Mouse (Mus musculus): ENCODE measurements around the gene Pm20d1. TPM values are rescaled to one million over a fixed set of nuclear protein-coding genes. Genes with fewer than 3 reads are reported as not detected.

Pm20d1 gene
- 1 to 10 TPM; 2.0 to 2.9 TPM for total RNA-seq (2021)
- long read RNA-seq, experiment 1, full-length matches to known transcripts, result 6 of 8 reads
- long read RNA-seq, experiment 1, partial matches to known transcripts, result 0 of 8 reads
- long read RNA-seq, experiment 1, other reads (novel, unspliced or antisense), result 2 of 8 reads
- long read RNA-seq, experiment 2, full-length matches to known transcripts, result 5 of 9 reads
- long read RNA-seq, experiment 2, partial matches to known transcripts, result 1 of 9 reads
- long read RNA-seq, experiment 2, other reads (novel, unspliced or antisense), result 3 of 9 reads

DNA sequence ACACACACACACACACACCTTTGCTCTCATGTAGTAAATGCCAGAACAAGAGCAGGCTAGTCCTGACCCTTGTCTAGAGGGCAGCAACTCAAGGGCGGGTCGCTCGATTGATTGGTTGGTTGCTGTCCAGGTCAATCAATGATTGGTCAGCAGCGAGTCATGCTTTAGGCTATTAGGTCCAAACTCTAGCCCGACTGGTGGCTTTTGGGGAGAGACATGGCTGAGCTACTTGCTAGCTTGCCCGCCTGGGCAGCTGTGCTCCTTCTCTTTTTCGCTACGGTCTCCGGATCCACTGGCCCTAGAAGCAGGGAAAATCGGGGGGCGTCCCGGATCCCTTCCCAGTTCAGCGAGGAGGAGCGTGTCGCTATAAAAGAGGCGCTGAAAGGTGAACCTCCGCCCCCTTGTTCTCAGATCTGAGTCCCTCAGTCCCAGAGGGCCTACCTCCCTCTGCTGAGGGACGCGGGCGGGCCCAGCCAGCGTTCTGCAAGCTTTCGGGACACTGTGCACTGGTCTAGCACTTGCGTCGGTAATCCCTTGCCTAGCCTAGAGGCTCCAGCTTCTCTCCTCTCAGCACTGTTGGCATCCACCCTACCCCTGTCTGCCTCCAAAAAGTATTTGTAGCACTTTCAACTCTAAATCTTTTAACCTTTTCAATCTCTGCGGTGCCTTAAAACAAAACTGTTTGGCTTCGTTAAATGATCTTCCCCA lies at the start of gene Pm20d1:
Pm20d1 (plus strand) TSS at position 180 of the 708 bp plus-strand sequence.
- Histone ChIP-seq H3K27ac (peak within 1 kb of the TSS; percentile 29; the same call in 1 of the 2 replicates), H3K4me3 (peak within 1 kb of the TSS; percentile 46)
- DNase-seq (ENCODE audit: low spot score in 2 of 2), result no peak
- TF ChIP-seq CTCF (conservative IDR thresholded peaks at IDR 0.05), result no peak

DNA sequence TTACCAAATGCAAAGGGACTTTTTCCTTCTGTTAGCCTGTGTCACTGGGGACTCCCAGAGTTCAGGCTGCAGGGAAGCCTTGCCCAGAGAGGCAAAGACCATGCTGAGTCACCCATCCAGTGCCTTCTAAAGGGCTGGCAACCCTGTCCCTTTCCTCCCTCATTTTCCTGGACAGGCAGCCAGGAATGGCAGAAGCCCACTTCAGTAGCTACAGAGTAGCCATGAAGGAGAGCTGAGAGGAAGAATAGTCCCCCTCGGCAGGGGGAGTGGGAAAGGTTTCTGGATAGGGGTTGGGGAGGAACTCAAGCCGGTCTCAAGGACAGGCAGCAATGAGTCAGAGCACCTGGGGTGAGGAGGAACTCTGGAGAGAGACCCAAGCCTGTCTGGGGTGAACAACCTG lies 49.4 kb upstream of the Pm20d1 start:
- no peak for DNase-seq (ENCODE audit: low spot score in 2 of 2)
- Histone ChIP-seq H3K27ac (no peak overlapping the region), H3K4me3 (no peak overlapping the region)
- no peak for TF ChIP-seq CTCF (conservative IDR thresholded peaks at IDR 0.05)

DNA sequence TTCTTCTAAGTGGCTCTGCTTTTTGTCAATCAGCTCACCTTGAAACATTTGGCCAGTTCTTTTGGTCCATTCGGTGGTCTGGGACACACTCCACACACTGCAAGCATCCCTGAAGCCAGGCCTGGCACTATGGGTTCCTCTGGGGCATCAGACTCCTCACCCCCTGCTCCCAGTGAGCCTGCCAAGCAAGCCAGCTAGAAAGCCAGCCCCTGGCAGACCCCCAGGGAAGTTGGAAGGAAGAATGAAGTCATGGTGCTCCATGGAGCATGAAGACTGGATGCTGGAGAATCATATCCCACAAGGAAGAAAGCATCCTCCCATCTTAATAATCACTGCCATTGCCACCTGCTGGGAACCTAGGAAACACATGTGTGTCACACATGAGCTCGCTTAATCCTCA lies 48.5 kb upstream of the Pm20d1 start:
- no peak overlapping the region for H3K27ac ChIP-seq
- TF ChIP-seq CTCF (conservative IDR thresholded peaks at IDR 0.05), result no peak
- DNase-seq (ENCODE audit: low spot score in 2 of 2), result no peak
- no peak overlapping the region for H3K4me3 ChIP-seq

DNA sequence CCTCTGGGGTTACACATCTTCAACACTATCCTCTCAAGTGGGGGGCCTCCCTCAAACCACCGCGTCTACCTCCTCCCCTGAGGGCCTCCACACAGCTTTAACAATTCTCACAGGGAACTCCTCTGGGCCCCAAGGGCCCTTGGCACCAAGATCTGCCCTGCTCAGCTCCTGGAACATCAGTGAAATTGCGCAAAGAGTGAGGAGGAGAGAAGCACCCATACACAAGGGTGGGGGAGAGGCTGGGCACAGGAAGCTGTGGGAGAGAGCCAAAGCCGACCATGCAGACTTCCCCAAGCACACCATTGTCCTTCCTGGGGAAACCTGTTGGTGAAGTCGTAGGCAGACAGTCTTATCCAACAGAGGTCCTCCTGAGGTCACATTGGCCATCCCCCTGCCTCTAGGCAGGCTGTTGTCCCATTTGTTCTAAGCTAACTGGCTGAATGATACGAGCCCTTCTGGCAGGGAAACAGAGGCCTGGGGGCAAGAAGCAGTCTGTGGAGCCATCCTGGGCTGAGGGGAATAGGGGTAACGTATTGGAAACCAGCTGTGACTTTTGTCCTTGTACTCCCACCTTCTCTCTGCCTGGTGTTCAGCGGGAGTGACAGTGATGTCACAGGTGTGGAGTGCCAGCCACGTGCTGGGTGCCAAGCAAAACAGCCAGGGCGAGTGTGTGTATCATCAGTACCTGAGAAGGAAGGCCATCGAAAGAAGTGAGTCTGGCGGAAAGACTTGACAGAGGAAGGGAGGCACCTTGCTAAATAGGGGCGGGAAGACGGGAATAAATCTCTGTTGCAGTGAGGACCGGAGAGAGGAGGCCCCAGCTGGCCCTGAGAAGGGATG lies 47.3 kb upstream of the Pm20d1 start:
- no peak for DNase-seq (ENCODE audit: low spot score in 2 of 2)
- Histone ChIP-seq H3K27ac (no peak overlapping the region), H3K4me3 (no peak overlapping the region)
- TF ChIP-seq CTCF (conservative IDR thresholded peaks at IDR 0.05), result no peak

DNA sequence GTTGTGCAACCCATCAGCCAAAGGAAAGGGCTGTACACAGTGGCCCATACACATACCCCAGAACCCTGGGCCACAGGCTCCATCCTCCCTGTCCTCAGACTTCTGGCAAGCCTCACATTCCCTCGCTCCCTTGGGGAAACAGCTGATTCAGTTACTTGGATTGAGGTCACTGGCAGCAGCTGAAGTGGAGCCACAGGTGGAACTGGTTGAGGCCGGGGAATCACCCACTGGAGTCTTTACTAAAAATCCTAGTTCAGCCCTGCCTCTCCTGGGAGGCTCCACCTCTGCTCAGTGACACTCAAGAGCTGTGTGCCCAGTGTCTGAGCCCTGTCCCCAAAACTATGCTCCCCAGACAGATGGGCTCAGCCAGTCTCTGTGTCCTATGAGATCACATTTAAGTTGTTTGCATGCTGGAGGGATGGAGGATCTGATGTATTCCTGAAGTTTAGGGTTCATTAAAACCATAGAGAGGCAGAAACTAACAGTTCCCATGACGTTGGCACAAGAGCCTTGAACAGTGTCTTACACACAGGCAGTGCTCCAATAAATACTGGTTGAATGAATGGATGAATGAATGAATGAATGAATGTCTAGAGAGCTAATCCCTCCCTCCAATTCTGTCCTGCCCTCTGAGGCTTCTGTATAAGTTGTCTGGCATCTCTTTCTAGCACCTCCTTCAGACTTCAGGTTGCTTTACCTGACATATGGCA lies 45.8 kb upstream of the Pm20d1 start:
- H3K4me3 ChIP-seq, result no peak overlapping the region
- H3K27ac ChIP-seq, result no peak overlapping the region
- TF ChIP-seq CTCF (conservative IDR thresholded peaks at IDR 0.05), result no peak
- no peak for DNase-seq (ENCODE audit: low spot score in 2 of 2)

DNA sequence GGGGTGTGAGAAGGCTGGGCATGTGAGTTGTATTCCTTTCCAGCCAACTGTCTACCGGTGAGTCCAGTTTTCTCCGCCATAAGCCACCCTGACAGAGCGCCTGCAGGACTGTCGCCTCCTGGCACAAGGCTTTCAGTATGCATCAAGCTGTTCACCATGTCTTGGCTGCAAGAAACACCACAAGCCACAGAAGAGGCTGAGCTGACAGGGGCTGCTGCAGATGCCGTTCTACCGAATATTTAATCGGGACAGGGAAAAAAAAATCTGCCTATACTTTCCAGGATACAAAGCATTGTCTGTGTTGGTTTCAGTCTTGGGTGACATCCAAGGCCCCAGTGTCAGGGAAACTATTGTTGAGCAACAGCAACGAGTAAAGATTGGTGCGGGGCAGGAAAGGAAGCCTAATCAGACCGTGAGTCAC lies 45.3 kb upstream of the Pm20d1 start:
- no peak for DNase-seq (ENCODE audit: low spot score in 2 of 2)
- Histone ChIP-seq H3K27ac (no peak overlapping the region), H3K4me3 (no peak overlapping the region)
- no peak for TF ChIP-seq CTCF (conservative IDR thresholded peaks at IDR 0.05)

DNA sequence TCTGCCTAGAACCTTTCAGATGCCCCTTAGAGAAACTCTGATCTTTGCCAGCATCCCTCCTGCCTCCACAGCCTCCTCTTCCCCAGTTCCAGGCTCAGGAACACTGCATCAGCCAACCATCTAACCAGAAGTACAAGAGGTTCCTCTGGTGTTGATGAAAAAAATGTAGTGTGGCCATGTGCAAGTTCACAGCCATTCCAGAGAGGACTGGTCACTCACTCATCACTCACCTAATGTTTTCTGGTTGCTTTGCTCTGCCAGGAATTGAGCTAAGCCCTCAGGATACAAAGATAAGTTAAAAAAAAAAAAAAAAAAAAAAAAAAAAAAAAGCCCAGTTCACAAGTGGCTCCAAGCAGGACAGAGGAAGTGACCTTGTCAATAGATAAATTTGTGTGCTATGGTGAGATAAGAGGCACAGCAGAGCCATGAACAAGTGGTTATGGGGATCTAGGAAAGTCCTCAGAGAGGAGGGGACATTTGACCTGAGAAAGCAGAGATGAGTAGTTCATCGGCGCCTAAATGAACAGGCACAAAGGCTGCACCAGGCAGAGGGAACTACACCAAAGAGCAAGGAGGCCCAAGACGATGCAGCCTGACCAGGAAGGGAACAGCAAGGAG lies 42.9 kb upstream of the Pm20d1 start:
- H3K4me3 ChIP-seq, result no peak overlapping the region
- TF ChIP-seq CTCF (conservative IDR thresholded peaks at IDR 0.05), result no peak
- no peak for DNase-seq (ENCODE audit: low spot score in 2 of 2)
- H3K27ac ChIP-seq, result no peak overlapping the region

DNA sequence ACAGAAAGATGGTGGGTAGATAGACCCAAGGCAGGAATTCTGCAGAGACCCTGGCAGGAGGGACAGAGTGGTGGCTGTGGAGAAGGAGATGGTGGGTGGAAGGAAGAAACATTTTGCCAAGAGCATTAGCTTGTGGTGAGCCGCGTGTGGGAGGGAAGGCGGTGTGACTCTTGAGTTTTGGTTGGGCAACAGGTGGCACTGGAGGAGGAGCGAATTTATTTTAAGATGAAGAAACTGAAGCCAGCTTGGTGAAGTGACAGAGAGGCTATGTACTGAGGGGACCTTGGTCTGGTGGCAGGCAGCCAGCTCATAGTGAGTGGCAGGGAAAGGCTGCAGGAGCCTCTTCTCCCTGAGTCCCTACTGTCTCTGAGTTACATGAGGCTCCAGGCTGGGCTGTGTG lies 42.3 kb upstream of the Pm20d1 start:
- peak; percentile 17 to 67 for DNase-seq (ENCODE audit: low spot score in 2 of 2)

DNA sequence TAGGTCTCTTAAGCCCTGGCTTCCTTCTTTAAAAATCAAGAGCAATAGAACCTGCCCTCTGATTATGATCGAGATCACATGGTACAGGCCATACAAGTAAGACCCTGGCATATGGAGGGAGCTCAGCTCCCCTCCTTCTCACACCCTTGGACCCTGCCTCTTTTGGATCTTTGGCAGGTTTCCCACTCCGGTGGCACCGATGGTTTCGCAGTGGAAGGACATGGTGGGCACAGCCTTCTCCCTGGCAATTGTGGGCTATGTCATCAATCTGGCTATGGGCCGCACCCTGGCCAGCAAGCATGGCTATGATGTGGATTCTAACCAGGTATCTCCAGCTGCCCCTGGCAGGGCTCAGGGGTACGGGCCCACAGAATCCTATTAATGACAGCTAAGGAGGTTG lies 40.0 kb upstream of the Pm20d1 start:
- Histone ChIP-seq H3K27ac (no peak overlapping the region), H3K4me3 (no peak overlapping the region)
- TF ChIP-seq CTCF (conservative IDR thresholded peaks at IDR 0.05), result no peak
- DNase-seq (ENCODE audit: low spot score in 2 of 2), result no peak

More for the DNA sequence above, 42.3 kb upstream of the Pm20d1 start:
- Histone ChIP-seq H3K4me3 (no peak overlapping the region), H3K27ac (no peak overlapping the region)
- no peak for TF ChIP-seq CTCF (conservative IDR thresholded peaks at IDR 0.05)

DNA sequence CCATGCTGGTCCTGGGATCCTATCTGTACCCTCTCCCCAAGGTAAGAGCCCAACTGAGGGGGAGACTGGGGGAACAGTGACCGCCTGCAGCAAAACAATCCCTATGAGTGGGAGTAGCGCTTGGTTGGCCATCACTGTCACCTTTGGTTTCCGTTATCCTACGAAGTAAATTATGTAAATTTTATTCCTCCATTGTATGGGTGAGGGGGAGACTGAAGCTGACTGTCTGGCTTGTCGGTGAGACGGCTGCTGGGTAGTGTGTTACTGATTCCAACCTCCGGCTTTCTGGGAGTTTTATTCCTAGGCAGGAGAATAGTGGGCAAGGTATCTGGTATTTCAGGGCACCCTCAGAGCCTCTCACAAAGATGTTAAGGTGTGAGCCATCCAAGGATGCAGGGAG lies 38.4 kb upstream of the Pm20d1 start:
- TF ChIP-seq CTCF (conservative IDR thresholded peaks at IDR 0.05), result no peak
- H3K27ac ChIP-seq, result no peak overlapping the region
- H3K4me3 ChIP-seq, result no peak overlapping the region
- DNase-seq (ENCODE audit: low spot score in 2 of 2), result no peak

DNA sequence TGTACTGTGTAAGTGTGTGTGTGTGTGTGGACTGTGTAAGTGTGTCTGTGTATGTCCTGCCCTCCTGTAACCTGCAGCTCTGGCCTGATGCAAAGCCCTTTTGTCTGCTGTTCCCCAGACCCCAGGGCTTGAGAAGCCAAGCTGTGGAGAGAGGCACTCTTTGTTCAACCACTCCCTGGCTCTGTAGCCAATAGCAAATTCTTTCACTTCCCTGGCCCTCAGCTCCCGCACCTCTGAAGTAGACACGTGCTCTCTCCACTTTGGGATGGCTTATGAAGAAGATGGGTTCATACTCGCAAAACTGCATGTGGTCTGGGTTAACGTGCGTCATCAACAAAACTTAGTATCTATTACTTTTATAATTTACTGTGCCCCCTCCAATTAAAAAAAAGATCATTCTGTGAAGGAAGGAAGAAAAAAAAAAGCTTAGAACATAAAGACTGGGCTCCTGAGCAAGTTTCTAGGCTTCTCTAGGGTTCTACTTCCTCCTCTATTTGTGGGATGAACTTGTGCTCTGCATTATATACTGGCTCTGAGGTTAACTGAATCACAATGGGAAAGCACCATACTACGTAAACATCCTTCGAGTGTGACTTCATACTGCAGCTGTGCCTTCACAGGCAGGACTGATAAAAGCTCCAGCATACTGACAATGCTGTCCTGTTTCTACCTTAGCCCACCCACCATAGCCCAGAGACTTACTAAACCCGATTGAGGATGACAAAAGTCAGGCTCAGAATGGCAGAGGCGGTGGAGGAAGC lies 37.3 kb upstream of the Pm20d1 start:
- no peak overlapping the region for H3K4me3 ChIP-seq
- TF ChIP-seq CTCF (conservative IDR thresholded peaks at IDR 0.05), result no peak
- H3K27ac ChIP-seq, result no peak overlapping the region
- no peak for DNase-seq (ENCODE audit: low spot score in 2 of 2)

DNA sequence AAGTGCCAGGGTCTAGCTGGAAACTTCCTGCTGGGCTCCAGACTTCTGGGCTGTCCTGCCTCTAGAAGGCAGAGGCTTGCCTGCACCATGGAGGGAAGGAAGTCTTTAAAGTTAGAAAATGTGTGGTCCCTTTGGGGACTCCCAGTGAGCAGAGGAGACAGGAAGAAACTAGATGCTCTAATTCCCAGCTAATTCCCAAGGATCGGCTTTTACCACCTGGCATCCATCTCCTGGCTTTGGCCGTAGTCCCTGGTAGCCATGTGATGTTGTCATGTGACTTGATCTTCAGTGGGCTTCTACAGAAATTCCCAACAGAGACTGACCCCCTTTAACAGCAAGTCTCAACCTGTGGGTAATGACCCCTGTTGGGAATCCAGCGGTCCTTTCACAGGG lies 36.8 kb upstream of the Pm20d1 start:
- Histone ChIP-seq H3K27ac (no peak overlapping the region), H3K4me3 (no peak overlapping the region)
- TF ChIP-seq CTCF (conservative IDR thresholded peaks at IDR 0.05), result no peak
- no peak for DNase-seq (ENCODE audit: low spot score in 2 of 2)
